Mouse (Mus musculus): ENCODE measurements around the gene Clptm1. TPM values are rescaled to one million over a fixed set of nuclear protein-coding genes. Genes with fewer than 3 reads are reported as not detected.

Clptm1 gene
- total RNA-seq (2023) = 87.9 TPM

GRCm38 (mm10) chr7:19664955-19665841, at the start of gene Clptm1:
TSS of gene Clptm1 (minus strand) at chr7:19665033.

GRCm38 (mm10) chr7:19698907-19699826, 34.3 kb upstream of the Clptm1 start, which contains the start of gene Apoe:
TSS of gene Apoe (minus strand) at chr7:19699188.

GRCm38 (mm10) chr7:19691873-19692865, 27.3 kb upstream of the Clptm1 start, which contains the start of gene Apoc1:
TSS of gene Apoc1 (minus strand) at chr7:19692660.

GRCm38 (mm10) chr7:19681202-19681694, 16.4 kb upstream of the Clptm1 start, which contains the start of the genes Gm44805 and Apoc4:
TSS of gene Gm44805 (minus strand) at chr7:19681423.
TSS of gene Apoc4 (minus strand) at chr7:19681479.

GRCm38 (mm10) chr7:19677872-19678271, 13.0 kb upstream of the Clptm1 start, which contains the start of gene Apoc2:
TSS of gene Apoc2 (minus strand) at chr7:19677941.

GRCm38 (mm10) chr7:19629361-19629734, 35.5 kb downstream of the Clptm1 start, which contains the start of gene Relb:
TSS of gene Relb (minus strand) at chr7:19629438.

GRCm38 (mm10) chr7:19603849-19604605, 60.8 kb downstream of the Clptm1 start, which contains the start of gene Clasrp:
TSS of gene Clasrp (minus strand) at chr7:19604486.

Other genes with a start within 250 kb of the Clptm1 start
- gene Mark4, start 206.2 kb downstream of the Clptm1 start, total RNA-seq (2023) = 26.5 TPM
- gene Exoc3l2, start 201.7 kb downstream of the Clptm1 start, total RNA-seq (2023) = not detected
- gene Bloc1s3, start 156.7 kb downstream of the Clptm1 start, total RNA-seq (2023) = 3.3 TPM
- 23.3 TPM for gene Trappc6a, start 156.6 kb downstream of the Clptm1 start, total RNA-seq (2023)
- not detected for gene Nkpd1, start 147.2 kb downstream of the Clptm1 start, total RNA-seq (2023)
- 56.4 TPM for gene Ppp1r37, start 102.0 kb downstream of the Clptm1 start, total RNA-seq (2023)
- 1.5 TPM for gene Zfp296, start 87.7 kb downstream of the Clptm1 start, total RNA-seq (2023)
- 42.3 TPM for gene Gemin7, start 87.4 kb downstream of the Clptm1 start, total RNA-seq (2023)
- gene Clasrp, start 60.5 kb downstream of the Clptm1 start, total RNA-seq (2023) = 87.2 TPM
- 67.9 TPM for gene Relb, start 35.6 kb downstream of the Clptm1 start, total RNA-seq (2023)
- gene Apoc2, start 12.9 kb upstream of the Clptm1 start, total RNA-seq (2023) = not detected
- not detected for gene Gm44805, start 16.4 kb upstream of the Clptm1 start, total RNA-seq (2023)
- gene Apoc4, start 16.4 kb upstream of the Clptm1 start, total RNA-seq (2023) = not detected
- not detected for gene Apoc1, start 27.6 kb upstream of the Clptm1 start, total RNA-seq (2023)
- gene Apoe, start 34.2 kb upstream of the Clptm1 start, total RNA-seq (2023) = 36.3 TPM
- 48.0 TPM for gene Tomm40, start 50.4 kb upstream of the Clptm1 start, total RNA-seq (2023)
- gene Nectin2, start 85.5 kb upstream of the Clptm1 start, total RNA-seq (2023) = 0.38 TPM
- gene Bcam, start 106.0 kb upstream of the Clptm1 start, total RNA-seq (2023) = 0.23 TPM
- gene Cblc, start 131.8 kb upstream of the Clptm1 start, total RNA-seq (2023) = not detected
- gene Bcl3, start 157.7 kb upstream of the Clptm1 start, total RNA-seq (2023) = 23.5 TPM
- gene Gm19345, start 187.0 kb upstream of the Clptm1 start, total RNA-seq (2023) = not detected
- 1.6 TPM for gene Ceacam16, start 196.3 kb upstream of the Clptm1 start, total RNA-seq (2023)
- gene Ceacam19, start 222.9 kb upstream of the Clptm1 start, total RNA-seq (2023) = not detected